Mouse (Mus musculus) lung, postnatal 0 days (tissue): Measurements from ENCODE around the gene Selenos.

Experiments
- CTCF ChIP-seq: IDR thresholded peaks from 2 replicates; pipeline ENCODE4 v1.5.1; 2016; ENCODE audit warnings: antibody characterized with exemption, mild to moderate bottlenecking
- EP300 ChIP-seq: IDR thresholded peaks from 2 replicates; pipeline ENCODE4 v1.6.1; 2016; ENCODE audit warnings: antibody characterized with exemption, mild to moderate bottlenecking, control low read depth

- TF ChIP-seq CTCF (no peak), EP300 (no peak)
Measured at GRCm38 (mm10) chr7:66044617-66045016, 34.8 kb upstream of the Selenos start.
